Mouse (Mus musculus) left cerebral cortex, postnatal 4 days (tissue): Measurements from ENCODE around the gene Slc2a4. TPM values are rescaled to one million over a fixed set of nuclear protein-coding genes. Genes with fewer than 3 reads are reported as not detected.
"Not testable (repeated sequence)": the region's sequence is repeated elsewhere in the genome, so short reads cannot be mapped to it uniquely, and the experiment has no call there.

Source experiments
- DNase-seq: peaks from one replicate; pipeline ENCODE4 v3.0.0-alpha.2; 2022
- intact Hi-C: fragments of 180-260 bp; cut with DNase I; formaldehyde crosslinking; loops from one replicate; pipeline ENCODE4 v1.15.1; 2025
- total RNA-seq, 2 experiments: library from RNA; stranded (reverse); gene quantifications; 2 replicates each; pipeline ENCODE4 v1.2.3; 2021

The Slc2a4 gene
- total RNA-seq, 2 experiments from 2014 or later, result 1.7 to 3.2 TPM

GRCm38 (mm10) chr11:69976271-69976670 lies 28.3 kb upstream of the Slc2a4 start:
- DNase-seq, result no peak
- intact Hi-C loops, result no loop called here

DNA sequence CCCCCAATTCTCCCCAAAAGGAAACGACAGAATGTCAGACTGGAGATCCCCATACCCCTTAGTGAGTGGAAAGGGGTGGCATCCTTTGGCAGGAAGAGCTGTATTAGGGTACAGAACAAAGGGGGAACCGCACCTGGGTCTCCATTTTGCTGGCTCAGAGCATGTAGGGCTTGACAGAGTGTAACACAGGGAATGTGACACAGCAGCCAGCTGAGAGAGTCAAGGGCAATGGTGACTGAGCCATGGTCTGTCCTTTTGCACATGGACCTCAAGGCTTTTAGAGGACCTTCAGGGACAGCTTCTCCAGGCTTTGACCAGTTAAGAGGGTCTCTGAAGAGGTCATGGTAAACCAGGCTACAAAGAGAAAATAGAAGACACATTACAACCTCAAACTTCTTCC lies 26.9 kb upstream of the Slc2a4 start:
- no peak for DNase-seq
- intact Hi-C loops, result no loop called here

DNA sequence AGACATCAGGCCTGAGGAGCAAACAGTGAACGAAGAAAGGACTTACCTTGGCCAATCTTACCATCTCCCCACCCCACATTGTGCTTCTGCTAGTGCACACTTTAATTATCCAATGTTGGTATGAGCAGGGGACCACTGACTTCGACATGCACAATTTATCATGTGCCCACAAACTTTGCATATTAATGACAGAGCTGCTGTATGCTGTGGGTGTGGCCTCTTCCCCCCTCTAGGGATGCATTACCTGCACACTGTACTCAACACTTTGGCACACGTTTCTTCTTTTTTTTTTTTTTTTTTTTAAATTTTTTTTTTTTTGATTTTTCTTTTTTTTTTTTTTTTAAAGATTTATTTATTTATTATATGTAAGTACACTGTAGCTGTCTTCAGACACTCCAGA lies 22.8 kb upstream of the Slc2a4 start:
- intact Hi-C loops, result no loop called here
- DNase-seq, result no peak

GRCm38 (mm10) chr11:69970222-69970621 lies 22.2 kb upstream of the Slc2a4 start:
- no peak for DNase-seq
- intact Hi-C loops, result no loop called here

DNA sequence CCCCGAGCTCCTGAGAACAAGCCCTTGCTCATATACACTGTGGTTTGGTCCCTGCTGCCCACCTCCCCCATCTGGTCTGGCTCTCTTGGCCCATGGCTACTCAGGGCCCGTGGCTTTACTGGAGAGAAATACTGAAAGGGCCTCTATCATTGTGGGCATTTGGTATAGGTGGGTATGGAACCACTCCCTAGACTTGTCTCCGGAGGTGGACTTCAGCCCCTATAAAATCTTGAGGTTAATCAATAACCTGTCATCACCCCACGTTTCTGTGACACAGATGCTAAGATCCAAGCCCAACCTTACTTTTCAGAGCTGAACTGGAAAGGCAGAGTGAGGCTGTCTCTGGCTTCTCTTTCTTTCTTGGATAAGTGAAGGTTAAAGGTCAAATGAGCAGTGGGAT lies 20.8 kb upstream of the Slc2a4 start:
- intact Hi-C loops, result no loop called here
- DNase-seq, result no peak

DNA sequence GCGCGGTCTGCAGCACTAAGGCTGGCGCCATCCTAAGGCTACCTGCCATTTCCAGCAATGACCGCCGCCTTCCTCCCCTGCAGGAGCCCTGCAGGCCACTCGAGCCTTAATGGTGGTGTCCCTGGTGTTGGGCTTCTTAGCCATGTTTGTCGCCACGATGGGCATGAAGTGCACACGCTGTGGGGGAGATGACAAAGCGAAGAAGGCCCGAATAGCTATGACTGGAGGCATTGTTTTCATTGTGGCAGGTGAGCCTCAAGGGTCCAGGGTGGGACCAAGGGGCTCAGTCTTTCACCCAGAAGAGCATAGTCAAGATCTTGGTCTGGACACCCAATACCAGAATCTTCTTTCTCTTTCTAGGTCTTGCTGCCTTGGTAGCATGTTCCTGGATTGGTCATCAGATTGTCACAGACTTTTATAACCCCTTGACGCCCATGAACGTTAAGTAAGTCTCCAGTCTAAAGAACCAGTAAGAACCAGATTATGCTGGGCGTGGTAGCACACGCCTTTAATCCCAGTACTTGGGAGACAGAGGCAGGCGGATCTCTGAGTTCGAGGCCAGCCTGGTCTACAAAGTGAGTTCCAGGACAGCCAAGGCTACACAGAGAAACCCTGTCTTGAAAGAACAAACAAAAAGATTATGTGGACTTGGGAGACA lies 19.0 kb upstream of the Slc2a4 start:
- DNase-seq, result no peak
- intact Hi-C loops, result no loop called here

DNA sequence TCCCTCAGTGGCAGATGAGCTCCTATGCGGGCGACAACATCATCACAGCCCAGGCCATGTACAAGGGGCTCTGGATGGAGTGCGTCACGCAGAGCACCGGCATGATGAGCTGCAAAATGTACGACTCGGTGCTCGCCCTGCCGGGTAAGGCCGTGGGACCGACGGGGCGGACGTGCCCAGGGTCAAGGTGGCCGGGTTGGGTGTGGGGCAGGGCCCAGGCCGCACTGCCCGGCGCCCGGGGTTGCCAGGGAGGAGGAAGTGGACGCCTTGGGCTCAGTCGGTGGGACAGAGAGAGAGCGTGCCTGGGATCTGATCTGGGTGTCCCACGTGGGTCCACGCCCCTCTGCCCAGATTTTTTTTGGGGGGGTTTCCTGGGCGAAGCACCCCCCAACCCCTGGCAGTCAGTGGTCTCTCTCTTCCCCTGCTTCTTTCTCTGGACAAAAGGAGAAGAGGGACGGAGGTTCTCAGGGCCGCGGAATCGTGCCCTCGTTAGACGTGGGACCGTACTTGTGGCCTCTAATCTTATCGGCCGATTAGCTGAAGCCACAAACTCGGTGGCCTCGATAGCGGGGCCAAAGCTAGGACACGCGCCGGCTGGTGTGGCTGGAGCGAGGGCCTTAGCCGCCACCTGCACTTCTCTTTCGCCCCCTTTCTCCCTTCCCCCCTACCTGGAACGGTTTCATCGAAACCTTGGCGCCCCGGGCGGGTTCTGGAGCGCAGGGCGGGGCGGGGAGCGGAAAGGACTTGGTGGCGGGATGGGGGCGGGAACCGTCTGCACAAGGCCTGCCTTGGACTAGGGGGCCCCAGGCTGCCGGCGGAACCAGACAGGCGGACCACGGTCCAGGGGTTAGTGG lies 18.2 kb upstream of the Slc2a4 start:
- intact Hi-C loops, result no loop called here

DNA sequence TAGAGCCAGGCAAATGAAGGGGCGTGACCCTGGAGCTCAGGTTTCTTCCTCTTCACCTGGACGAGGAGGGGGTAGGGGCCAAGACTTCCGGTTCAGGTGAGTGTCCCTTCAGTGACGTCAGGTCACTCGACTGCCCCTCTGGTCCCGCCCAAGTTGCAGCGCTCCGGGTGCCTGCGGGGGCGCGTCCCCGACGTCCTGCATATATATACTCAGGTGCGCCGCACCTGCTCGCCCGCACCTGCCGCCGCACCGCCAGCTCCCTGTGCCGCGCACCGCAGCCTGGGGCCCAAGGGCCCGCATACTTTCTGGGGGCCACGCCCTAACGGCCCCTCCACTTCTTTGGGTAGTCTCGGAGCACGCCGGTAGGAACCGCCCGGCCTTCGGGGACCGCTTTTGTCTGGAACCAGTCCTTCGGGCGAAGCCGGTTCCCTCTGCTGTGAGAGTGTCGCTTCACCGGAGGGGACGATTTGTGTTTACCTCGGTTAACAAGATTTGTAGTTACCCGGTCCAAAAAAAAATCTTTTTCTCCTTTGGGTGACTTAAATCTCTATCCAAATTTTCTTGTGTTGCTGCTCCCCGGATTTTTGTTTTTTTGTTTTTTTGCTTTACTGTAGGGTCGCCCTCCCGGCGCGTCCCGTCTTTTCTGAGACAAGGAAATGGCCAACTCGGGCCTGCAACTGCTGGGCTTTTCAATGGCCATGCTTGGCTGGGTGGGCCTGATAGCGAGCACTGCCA lies 17.4 kb upstream of the Slc2a4 start:
- intact Hi-C loops, result no loop called here
- no peak for DNase-seq

More for the DNA sequence above, 18.2 kb upstream of the Slc2a4 start:
- no peak for DNase-seq

- intact Hi-C loops, result no loop called here
- DNase-seq, result no peak
These were observed 16.8 kb upstream of the Slc2a4 start, which contains the start of gene Cldn7 for GRCm38 (mm10) chr11:69964650-69965270. Cldn7 (plus strand) TSS chr11:69964779.

DNA sequence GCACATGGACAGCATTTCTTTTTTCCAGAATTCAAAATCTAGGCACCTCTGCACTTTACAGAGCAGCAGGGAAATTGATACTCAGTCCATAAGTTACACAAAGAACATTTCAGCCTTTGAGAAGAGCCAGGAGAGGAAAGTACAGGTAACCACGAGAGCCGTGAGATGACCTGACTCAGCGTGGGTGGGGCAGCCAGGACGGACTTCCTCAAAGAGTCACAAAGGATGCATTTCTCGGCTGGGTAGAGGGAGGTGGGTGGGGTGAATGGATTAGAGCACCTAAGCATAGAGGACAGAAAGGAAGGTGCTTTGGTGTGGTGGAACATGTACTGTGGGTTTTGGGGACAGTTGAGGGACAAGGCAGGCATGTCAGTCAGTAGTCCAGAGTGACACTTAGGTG lies 13.9 kb upstream of the Slc2a4 start:
- DNase-seq, result no peak
- intact Hi-C loops, result no loop called here

- peak; percentile 33 for DNase-seq
- intact Hi-C loops, result no loop called here
These were observed 12.6 kb upstream of the Slc2a4 start for GRCm38 (mm10) chr11:69960616-69961015.

DNA sequence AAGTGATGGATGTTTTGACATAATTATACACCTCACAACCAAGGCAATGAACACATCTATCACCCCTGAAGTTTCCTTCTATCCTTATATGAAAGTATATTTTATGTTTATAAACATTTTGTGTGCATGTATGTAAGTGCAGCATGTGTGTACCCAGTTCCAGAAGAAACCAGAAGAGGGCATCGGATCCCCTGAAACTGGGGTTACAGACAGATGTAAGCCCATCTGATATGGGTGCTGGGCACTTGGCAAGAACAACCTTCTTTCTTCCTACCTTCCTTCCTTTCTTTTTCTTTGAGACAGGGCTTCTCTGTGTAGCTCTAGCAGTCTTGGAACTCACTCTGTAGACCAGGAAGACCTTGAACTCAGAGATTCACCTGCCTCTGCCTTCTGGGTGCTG lies 8.2 kb upstream of the Slc2a4 start:
- intact Hi-C loops, result no loop called here

GRCm38 (mm10) chr11:69955618-69956017 lies 7.6 kb upstream of the Slc2a4 start:
- intact Hi-C loops, DNase-seq: not testable (repeated sequence)

More for the DNA sequence above, 8.2 kb upstream of the Slc2a4 start:
- DNase-seq, result no peak

DNA sequence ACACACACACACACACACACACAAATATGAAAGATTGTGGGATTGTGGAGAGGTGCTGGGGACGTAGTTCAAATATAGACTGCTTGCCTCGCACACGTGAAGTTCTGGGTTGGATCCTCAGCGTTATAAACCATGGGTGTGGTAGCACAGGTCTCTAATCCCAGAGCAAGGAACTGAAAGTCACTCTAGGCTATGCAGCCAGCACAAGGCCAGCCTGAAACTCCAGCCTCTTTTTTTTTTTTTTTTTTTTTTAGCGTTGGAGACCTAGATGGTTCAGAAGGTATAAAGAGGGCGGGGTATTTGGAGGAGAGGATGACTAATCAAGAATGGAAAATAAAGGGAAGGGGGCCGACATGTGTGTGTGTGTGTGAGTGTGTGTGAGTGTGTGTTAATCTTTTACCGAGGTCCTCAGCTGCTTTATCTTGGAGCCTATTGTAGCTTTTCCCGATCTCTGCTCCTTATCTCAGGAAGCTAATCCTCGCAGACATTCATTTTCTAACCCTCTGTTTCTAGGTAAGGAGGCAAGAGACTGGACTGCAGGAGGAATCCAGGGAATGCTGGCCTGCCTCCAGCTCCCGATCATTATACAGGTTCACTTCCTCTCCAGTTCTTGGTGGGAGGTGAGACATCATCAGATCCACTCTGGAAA lies 5.4 kb upstream of the Slc2a4 start:
- intact Hi-C loops, result no loop called here
- no peak for DNase-seq

GRCm38 (mm10) chr11:69952274-69952673 lies 4.3 kb upstream of the Slc2a4 start:
- no peak for DNase-seq

GRCm38 (mm10) chr11:69950807-69951459 lies 2.9 kb upstream of the Slc2a4 start:
- intact Hi-C loops, result no loop called here
- DNase-seq, result no peak

More at GRCm38 (mm10) chr11:69952274-69952673, 4.3 kb upstream of the Slc2a4 start:
- intact Hi-C loops, result no loop called here

GRCm38 (mm10) chr11:69948763-69949150 lies 769 bp upstream of the Slc2a4 start:
- intact Hi-C loops, result no loop called here
- DNase-seq, result peak; percentile 88

GRCm38 (mm10) chr11:69947337-69948065 lies 487 bp downstream of the Slc2a4 start:
- peak; percentile 54 for DNase-seq
- intact Hi-C loops, result no loop called here
